Mouse (Mus musculus): ENCODE data around the gene Cops9. TPM values are rescaled to one million over a fixed set of nuclear protein-coding genes. Genes with fewer than 3 reads are reported as not detected.

Gene Cops9
- polyA plus RNA-seq, 1 experiment from 2014 or later: 414 TPM

DNA sequence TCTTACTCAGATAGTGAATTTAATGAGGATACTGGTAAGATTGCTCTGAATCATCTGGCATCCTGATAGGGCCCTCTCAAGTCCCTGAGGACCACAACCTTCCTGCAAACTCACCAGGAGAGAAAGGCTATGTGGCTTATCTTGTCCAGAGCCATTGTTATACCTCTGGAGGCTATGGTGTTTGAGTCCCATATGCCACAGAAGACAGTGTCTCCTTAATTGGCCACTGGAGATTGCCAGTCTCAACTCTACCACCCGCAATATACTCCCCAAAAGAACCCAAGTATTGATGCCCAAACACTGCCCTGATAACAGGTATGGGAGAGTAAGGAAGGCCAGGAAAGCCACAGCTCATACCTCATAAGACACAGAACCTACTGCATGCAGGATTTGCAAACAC lies 36.3 kb downstream of the Cops9 start, which contains the start of gene Olfr1410:
Gene Olfr1410 (plus strand): TSS at position 301 of the 400 bp plus-strand sequence.
- H3K4me1 ChIP-seq (ENCODE audit: control insufficient read depth, insufficient read depth, low read length): no peaks in the 10 kb centered on the region
- WGBS: 95% methylated on average over 1 of the region's 1 CpGs
- H3K9ac ChIP-seq (ENCODE audit: low read depth, low read length): no peak within 1 kb of the TSS
- H3K27ac ChIP-seq (ENCODE audit: low read depth, low read length): no peak within 1 kb of the TSS
- no peaks in the 10 kb centered on the region for H3K27me3 ChIP-seq (ENCODE audit: control insufficient read depth, insufficient read depth, low read length)
- no peak for ATAC-seq (ENCODE audit: low FRiP score, low TSS enrichment)
- no peak within 1 kb of the TSS for H3K4me3 ChIP-seq (ENCODE audit: low read length)
- no peaks in the 10 kb centered on the region for H3K36me3 ChIP-seq (ENCODE audit: control insufficient read depth, insufficient read depth, low read length)
- H3K9me3 ChIP-seq (ENCODE audit: control insufficient read depth, low read length): no peaks in the 10 kb centered on the region
- H3K4me2 ChIP-seq (replicated peaks; ENCODE audit: low read depth, low read length): no peak within 1 kb of the TSS

DNA sequence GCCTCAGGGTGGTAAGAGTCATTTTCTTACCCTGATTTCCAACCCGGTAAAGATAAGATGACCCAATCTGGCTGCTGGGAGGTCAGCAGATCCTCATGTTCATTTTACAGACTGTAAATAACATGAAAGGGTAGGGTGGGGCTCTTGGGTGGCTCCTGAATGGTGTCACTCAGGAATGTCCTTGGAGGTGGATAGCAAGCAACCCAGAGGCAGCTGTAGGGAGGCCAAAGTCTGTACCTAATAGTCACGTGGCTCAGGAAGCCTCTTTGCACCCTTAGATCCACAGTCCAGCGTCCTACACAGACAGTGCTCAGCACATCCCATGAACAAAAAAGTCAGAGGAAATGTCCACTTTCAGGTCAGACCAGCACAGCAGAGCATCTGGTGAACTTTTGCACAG lies 45.8 kb downstream of the Cops9 start:
- Histone ChIP-seq H3K36me3 (ENCODE audit: control insufficient read depth, insufficient read depth, low read length) (no peaks in the 10 kb centered on the region), H3K27ac (ENCODE audit: low read depth, low read length) (no peak overlapping the region), H3K4me2 (replicated peaks; ENCODE audit: low read depth, low read length) (no peak overlapping the region), H3K4me3 (ENCODE audit: low read length) (no peak overlapping the region), H3K9me3 (ENCODE audit: control insufficient read depth, low read length) (no peaks in the 10 kb centered on the region), H3K27me3 (ENCODE audit: control insufficient read depth, insufficient read depth, low read length) (no peaks in the 10 kb centered on the region), H3K4me1 (ENCODE audit: control insufficient read depth, insufficient read depth, low read length) (no peaks in the 10 kb centered on the region), H3K9ac (ENCODE audit: low read depth, low read length) (no peak overlapping the region)
- no peak for ATAC-seq (ENCODE audit: low FRiP score, low TSS enrichment)
- 76% methylated on average over 3 of the region's 3 CpGs for WGBS

DNA sequence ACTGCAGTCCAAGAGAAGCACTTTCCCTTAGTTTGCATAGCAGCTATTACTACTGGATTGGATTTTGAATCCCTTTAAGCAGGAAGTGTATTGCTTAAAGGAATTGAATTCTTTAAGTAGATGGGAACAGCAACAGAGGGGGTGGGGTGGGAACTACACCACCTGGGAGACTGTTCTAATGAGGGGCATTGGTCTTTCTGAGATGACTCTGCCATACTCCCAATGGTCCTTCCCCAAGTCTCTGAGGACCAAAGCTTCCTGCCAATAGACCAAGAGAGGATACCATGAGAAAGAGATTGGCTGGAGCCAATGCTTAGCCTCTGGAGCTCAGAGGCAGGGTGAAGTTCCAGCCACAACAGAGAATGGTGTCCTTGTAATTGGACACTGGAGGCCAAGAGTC lies 47.7 kb downstream of the Cops9 start, which contains the start of gene Olfr1411:
Gene Olfr1411 (plus strand): TSS at position 301 of the 400 bp plus-strand sequence.
- Histone ChIP-seq H3K4me3 (ENCODE audit: low read length) (no peak within 1 kb of the TSS), H3K4me2 (replicated peaks; ENCODE audit: low read depth, low read length) (no peak within 1 kb of the TSS), H3K27ac (ENCODE audit: low read depth, low read length) (no peak within 1 kb of the TSS), H3K9me3 (ENCODE audit: control insufficient read depth, low read length) (no peaks in the 10 kb centered on the region), H3K36me3 (ENCODE audit: control insufficient read depth, insufficient read depth, low read length) (no peaks in the 10 kb centered on the region), H3K9ac (ENCODE audit: low read depth, low read length) (no peak within 1 kb of the TSS), H3K27me3 (ENCODE audit: control insufficient read depth, insufficient read depth, low read length) (no peaks in the 10 kb centered on the region), H3K4me1 (ENCODE audit: control insufficient read depth, insufficient read depth, low read length) (no peaks in the 10 kb centered on the region)
- ATAC-seq (ENCODE audit: low FRiP score, low TSS enrichment): no peak

Other genes with a start within 250 kb of the Cops9 start
- 314 and 335 TPM in 2 replicates for gene Ndufa10, start 168.1 kb downstream of the Cops9 start, polyA plus RNA-seq (2014; fragmentation: Nextera tagmentation; extraction: Ambion mirVana)
- not detected in 2 replicates for gene Olfr1416, start 156.9 kb downstream of the Cops9 start, polyA plus RNA-seq (2014; fragmentation: Nextera tagmentation; extraction: Ambion mirVana)
- not detected in 2 replicates for gene Olfr1415, start 145.9 kb downstream of the Cops9 start, polyA plus RNA-seq (2014; fragmentation: Nextera tagmentation; extraction: Ambion mirVana)
- not detected in 2 replicates for gene Olfr1414, start 123.3 kb downstream of the Cops9 start, polyA plus RNA-seq (2014; fragmentation: Nextera tagmentation; extraction: Ambion mirVana)
- gene Olfr1413, start 70.7 kb downstream of the Cops9 start, polyA plus RNA-seq (2014; fragmentation: Nextera tagmentation; extraction: Ambion mirVana): not detected in 2 replicates
- gene Olfr1412, start 56.2 kb downstream of the Cops9 start, polyA plus RNA-seq (2014; fragmentation: Nextera tagmentation; extraction: Ambion mirVana): not detected in 2 replicates
- not detected in 2 replicates for gene Olfr1411, start 47.6 kb downstream of the Cops9 start, polyA plus RNA-seq (2014; fragmentation: Nextera tagmentation; extraction: Ambion mirVana)
- not detected in 2 replicates for gene Olfr1410, start 36.2 kb downstream of the Cops9 start, polyA plus RNA-seq (2014; fragmentation: Nextera tagmentation; extraction: Ambion mirVana)
- not detected in 2 replicates for gene Olfr12, start 24.2 kb downstream of the Cops9 start, polyA plus RNA-seq (2014; fragmentation: Nextera tagmentation; extraction: Ambion mirVana)
- gene Otos, start 6.9 kb upstream of the Cops9 start, polyA plus RNA-seq (2014; fragmentation: Nextera tagmentation; extraction: Ambion mirVana): 0.43 TPM in 1 of 2 replicates, not detected in the other
- gene Gpc1, start 189.7 kb upstream of the Cops9 start, polyA plus RNA-seq (2014; fragmentation: Nextera tagmentation; extraction: Ambion mirVana): 46.1 and 55.6 TPM in 2 replicates

All from kidney, embryonic 14.5 days (tissue).